ENCODE assay signal across 19 mouse cellular contexts in genomic region chr6:119009526-119009925, GRCm38 (mm10).
DNase-seq lines count a peak whose midpoint lies in the region; ATAC-seq and TF ChIP-seq lines count a peak whose summit lies in the region.
"Had no signal": no experiment of that assay in that cellular context is flagged by ENCODE, and none has a peak within 500 bp of the region (broad histone marks: within the 10 kb centered on the region; RNA-seq: fewer than 3 reads in every experiment).

No protein-coding gene starts in this region.

- no peak overlapping the region for H3K4me3 ChIP-seq in neural tube, embryonic 15.5 days (replicated peaks)
- no peak overlapping the region for H3K4me3 ChIP-seq in limb, embryonic 14.5 days (replicated peaks; ENCODE audit: low read length)
- H3K4me3 ChIP-seq in heart, embryonic 10.5 days, result no peak overlapping the region
- H3K4me3 ChIP-seq: forebrain, embryonic 10.5 days; heart, adult 2 months; hindbrain, embryonic 12.5 days; myocyte had no signal

- no peak for TF ChIP-seq POLR2A in limb, embryonic 14.5 days (IDR thresholded peaks at IDR 0.05; ENCODE audit: borderline replicate concordance, extremely low read depth, insufficient read depth, insufficient read length)

- no peaks in the 10 kb centered on the region for H3K9me3 ChIP-seq in neural tube, embryonic 15.5 days (replicated peaks)
- no peaks in the 10 kb centered on the region for H3K9me3 ChIP-seq in limb, embryonic 14.5 days (ENCODE audit: control insufficient read depth, low read length)
- H3K9me3 ChIP-seq in heart, embryonic 10.5 days, result no peaks in the 10 kb centered on the region
- H3K9me3 ChIP-seq: forebrain, embryonic 10.5 days; hindbrain, embryonic 12.5 days had no signal

- H3K9ac ChIP-seq in neural tube, embryonic 15.5 days (replicated peaks), result no peak overlapping the region
- no peak overlapping the region for H3K9ac ChIP-seq in limb, embryonic 14.5 days (ENCODE audit: low read depth, low read length, severe bottlenecking)
- H3K9ac ChIP-seq: hindbrain, embryonic 12.5 days had no signal

- WGBS in neural tube, embryonic 15.5 days, result 83% methylated on average over 7 of the region's 7 CpGs
- WGBS in limb, embryonic 14.5 days, result 80% methylated on average over 7 of the region's 7 CpGs
- WGBS in heart, embryonic 10.5 days, result 80% methylated on average over 7 of the region's 7 CpGs

- no peak for DNase-seq in neural tube, embryonic 10.5 days (ENCODE audit: extremely low spot score, low spot score)
- peak; percentile 32 for DNase-seq in cerebellum, postnatal 10 days
- DNase-seq in limb, embryonic 14.5 days (ENCODE audit: low spot score), result no peak
- DNase-seq in lung, postnatal 25 days (ENCODE audit: low spot score), result no peak
- DNase-seq in heart, embryonic 10.5 days (ENCODE audit: low spot score), result no peak
- no peak for DNase-seq in kidney, postnatal 36 days
- DNase-seq: adrenal gland, postnatal 36 days; heart, adult 2 months; kidney, adult 9 months; midbrain, embryonic 14.5 days; spleen, adult 18-20 months; thymus, adult 18-20 months had no signal

- H3K4me1 ChIP-seq in neural tube, embryonic 15.5 days, result peaks cover 14% of the 10 kb centered on the region
- peaks cover 18% of the 10 kb centered on the region for H3K4me1 ChIP-seq in limb, embryonic 14.5 days (ENCODE audit: control insufficient read depth, insufficient read depth, low read length)
- peaks cover 48% of the 10 kb centered on the region; the same call in 1 of the 2 replicates for H3K4me1 ChIP-seq in heart, embryonic 10.5 days

- H3K36me3 ChIP-seq in neural tube, embryonic 15.5 days, result no peaks in the 10 kb centered on the region
- no peaks in the 10 kb centered on the region for H3K36me3 ChIP-seq in limb, embryonic 14.5 days (ENCODE audit: control insufficient read depth, insufficient read depth, low read length)
- no peaks in the 10 kb centered on the region for H3K36me3 ChIP-seq in heart, embryonic 10.5 days
- H3K36me3 ChIP-seq: forebrain, embryonic 10.5 days; hindbrain, embryonic 12.5 days had no signal

- H3K27me3 ChIP-seq in neural tube, embryonic 15.5 days (replicated peaks), result no peaks in the 10 kb centered on the region
- no peaks in the 10 kb centered on the region for H3K27me3 ChIP-seq in limb, embryonic 14.5 days (ENCODE audit: control insufficient read depth, insufficient read depth, low read length)
- no peaks in the 10 kb centered on the region for H3K27me3 ChIP-seq in heart, embryonic 10.5 days (ENCODE audit: insufficient read depth, poor library complexity, severe bottlenecking)
- H3K27me3 ChIP-seq: hindbrain, embryonic 12.5 days; Patski had no signal

- no peak overlapping the region for H3K4me2 ChIP-seq in neural tube, embryonic 15.5 days
- H3K4me2 ChIP-seq in limb, embryonic 14.5 days (replicated peaks; ENCODE audit: low read depth, low read length, severe bottlenecking), result no peak overlapping the region
- H3K4me2 ChIP-seq: hindbrain, embryonic 12.5 days had no signal

- ATAC-seq in neural tube, embryonic 15.5 days (ENCODE audit: low FRiP score), result no peak
- ATAC-seq in limb, embryonic 14.5 days (ENCODE audit: low FRiP score, low read depth), result no peak
- ATAC-seq: activated CD4-positive, CD25-positive, alpha-beta regulatory T cell, adult 4 months; inflammation-experienced regulatory T-cells, adult 6 months; Patski had no signal

- peak overlapping the region; percentile 10; the same call in 1 of the 2 replicates for H3K27ac ChIP-seq in neural tube, embryonic 15.5 days (replicated peaks)
- peak overlapping the region; percentile 23 for H3K27ac ChIP-seq in limb, embryonic 14.5 days (replicated peaks; ENCODE audit: low read depth, low read length)
- H3K27ac ChIP-seq in heart, embryonic 10.5 days, result no peak overlapping the region; the same call in 1 of the 2 replicates
- H3K27ac ChIP-seq: forebrain, embryonic 10.5 days; heart, adult 2 months; hindbrain, embryonic 12.5 days had no signal

Comparison
In these comparisons a context has a peak if more than half of its experiments do, and no peak if none do; other contexts are left out.
1. DNase-seq: peak in cerebellum, postnatal 10 days (2 of 2); none in neural tube, embryonic 10.5 days (single experiment), limb, embryonic 14.5 days (single experiment), lung, postnatal 25 days (single experiment), heart, embryonic 10.5 days (single experiment) and kidney, postnatal 36 days (0 of 2).